Mouse (Mus musculus) layer of hippocampus, adult 8-10 months (tissue): ENCODE results near the gene Rtkn. TPM values are rescaled to one million over a fixed set of nuclear protein-coding genes. Genes with fewer than 3 reads are reported as not detected.

Source experiments
- DNase-seq, 2 experiments: peaks; one replicate each; pipeline ENCODE4 v3.0.0; 2022; ENCODE audit warnings: low spot score in 2 of 2
- total RNA-seq, 4 experiments: library from RNA; stranded (reverse); gene quantifications; 2 replicates each; pipeline ENCODE4 v1.2.4; 2022

Gene Rtkn
- total RNA-seq: 10 to 100 TPM; 75.6 to 85.0 (median 80.3) TPM

DNA sequence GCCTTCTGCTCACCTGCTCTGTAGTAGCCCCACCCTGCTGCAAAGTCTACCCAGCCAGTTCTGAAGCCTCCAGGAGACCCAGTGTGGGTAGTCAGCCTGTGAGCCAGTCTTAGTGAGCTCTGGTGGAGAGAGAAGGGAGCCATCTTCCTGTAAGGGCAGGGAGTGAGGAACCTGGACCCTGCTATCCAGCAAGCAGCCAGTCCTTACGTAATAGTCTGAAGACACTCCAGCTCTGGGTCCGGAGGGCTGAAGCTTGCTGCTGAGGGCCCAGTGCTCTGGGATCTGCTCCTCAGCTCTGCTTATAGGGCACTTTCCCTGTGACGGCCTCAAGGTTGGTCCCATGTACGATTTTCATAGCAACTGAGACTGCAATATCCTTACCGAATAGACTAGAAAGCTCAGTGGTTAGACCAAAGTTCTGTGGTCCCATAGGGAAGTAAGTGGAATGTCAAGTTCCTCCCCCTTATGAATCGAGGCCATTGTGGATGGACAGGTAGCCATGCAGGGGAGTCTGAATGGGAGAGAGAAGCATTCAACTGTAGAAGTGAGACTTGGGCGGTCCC is at the start of gene Rtkn:
Rtkn (plus strand) TSS at position 513 of the 563 bp plus-strand sequence.
- DNase-seq: no peak

GRCm38 (mm10) chr6:83086121-83087035 is 48.9 kb upstream of the Rtkn start, which contains the start of gene Lbx2:
Lbx2 (plus strand) TSS chr6:83086367.
- no peak for DNase-seq

GRCm38 (mm10) chr6:83087205-83087925 is 47.9 kb upstream of the Rtkn start:
- no peak for DNase-seq

GRCm38 (mm10) chr6:83087926-83088260 is 47.4 kb upstream of the Rtkn start:
- DNase-seq: no peak

DNA sequence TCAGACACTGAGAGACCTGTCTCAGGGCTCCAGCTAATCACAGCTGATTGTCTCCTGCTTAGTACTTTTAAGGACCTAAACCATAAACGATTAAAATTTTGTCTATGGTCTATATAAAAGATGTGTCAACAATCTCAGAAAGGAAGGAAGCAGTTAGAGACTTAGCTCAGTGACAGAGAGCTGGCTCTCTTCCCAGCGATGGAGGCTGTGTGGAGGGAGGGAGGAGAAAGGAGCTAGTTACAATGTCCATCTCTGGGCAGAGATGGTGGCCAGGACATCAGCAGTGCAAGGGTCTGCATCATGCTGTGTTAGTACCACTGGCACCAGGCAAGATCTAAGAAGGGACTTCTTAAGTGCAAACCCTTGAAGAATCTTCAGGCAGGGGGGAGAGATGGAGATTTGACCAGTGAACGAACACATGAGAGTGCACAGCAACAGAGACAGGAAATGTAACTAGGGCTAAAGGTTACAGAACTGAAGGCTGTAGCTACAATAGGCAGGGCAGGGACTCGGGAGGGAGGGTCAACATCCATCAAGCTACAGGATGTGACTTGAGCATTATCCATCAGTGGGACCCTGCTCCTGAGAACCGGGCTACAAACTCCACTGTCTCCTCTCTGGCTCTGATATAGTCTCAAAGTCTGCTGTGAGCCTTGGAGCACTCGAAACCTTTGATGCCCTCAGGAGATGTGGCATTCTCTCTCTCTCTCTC is 42.7 kb upstream of the Rtkn start:
- DNase-seq: no peak

DNA sequence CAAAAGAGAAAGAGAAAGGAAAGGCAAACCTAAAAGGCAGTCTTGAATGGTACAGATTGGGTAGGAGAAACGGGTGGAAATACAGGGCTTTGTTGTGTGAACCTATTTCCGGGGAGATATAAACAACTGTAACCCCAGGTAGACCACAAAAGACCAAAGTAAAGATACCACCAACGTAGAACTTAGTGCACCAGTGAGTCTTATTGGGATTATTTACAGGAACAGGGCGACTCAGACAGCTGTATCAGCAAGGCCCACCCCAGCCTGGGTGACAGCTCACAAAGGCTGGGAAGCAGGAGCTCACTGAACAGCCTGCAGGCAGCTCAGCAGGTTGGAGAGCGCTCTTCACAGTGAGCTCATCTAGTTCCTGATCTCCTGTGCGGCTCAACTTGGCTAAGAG is 39.3 kb upstream of the Rtkn start:
- no peak for DNase-seq

GRCm38 (mm10) chr6:83098411-83098810 is 36.9 kb upstream of the Rtkn start:
- DNase-seq: no peak

GRCm38 (mm10) chr6:83101316-83101687 is 34.0 kb upstream of the Rtkn start, which contains the start of the genes Ccdc142 and Gm42688:
Ccdc142 (plus strand) TSS chr6:83101601.
Gm42688 (plus strand) TSS chr6:83101617.
- DNase-seq: peak; percentile 92

DNA sequence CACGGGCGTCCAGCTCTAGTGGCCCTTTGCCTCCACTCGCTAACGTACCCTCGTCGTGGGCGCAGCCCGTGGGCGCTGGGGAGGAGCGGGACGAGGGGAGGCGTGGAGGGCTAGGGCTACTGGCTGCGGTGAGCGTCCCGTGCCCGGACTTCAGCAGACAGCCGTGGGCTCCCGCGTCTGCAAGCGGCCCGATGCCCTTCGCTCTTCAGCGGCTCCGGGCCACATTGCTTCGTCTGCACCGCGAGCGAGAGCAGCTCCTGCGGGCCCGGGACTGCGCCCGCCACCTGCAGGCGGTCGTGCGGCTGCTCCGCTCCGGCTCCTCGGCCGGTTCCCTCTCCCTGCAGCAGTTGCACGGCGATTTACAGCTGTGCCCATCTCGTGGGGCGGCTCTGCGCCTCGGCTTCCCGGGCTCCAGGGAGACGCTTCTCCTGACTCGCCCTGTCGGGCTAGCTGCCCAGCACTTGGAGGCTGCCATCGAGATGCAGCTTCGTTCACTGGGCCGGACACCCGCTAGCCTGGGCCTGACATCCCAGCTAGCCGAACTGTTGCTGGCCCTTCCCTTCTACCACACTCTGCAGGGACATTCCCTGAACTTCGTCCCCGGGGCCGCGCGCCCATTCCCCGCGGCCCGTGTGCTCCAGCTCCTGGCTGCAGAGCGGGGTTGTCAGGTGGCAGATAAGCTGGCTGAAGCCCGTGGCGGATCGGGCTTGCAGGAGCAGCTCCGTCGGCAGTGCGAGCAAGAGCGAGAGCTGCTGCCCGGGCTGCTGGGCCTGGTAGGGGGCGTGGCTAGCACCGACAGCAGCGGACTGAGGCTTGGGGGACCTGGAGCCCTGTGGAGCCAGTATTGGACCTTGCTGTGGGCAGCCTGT is 33.3 kb upstream of the Rtkn start:
- peak in 1 of 2 experiments; percentile 59 for DNase-seq

DNA sequence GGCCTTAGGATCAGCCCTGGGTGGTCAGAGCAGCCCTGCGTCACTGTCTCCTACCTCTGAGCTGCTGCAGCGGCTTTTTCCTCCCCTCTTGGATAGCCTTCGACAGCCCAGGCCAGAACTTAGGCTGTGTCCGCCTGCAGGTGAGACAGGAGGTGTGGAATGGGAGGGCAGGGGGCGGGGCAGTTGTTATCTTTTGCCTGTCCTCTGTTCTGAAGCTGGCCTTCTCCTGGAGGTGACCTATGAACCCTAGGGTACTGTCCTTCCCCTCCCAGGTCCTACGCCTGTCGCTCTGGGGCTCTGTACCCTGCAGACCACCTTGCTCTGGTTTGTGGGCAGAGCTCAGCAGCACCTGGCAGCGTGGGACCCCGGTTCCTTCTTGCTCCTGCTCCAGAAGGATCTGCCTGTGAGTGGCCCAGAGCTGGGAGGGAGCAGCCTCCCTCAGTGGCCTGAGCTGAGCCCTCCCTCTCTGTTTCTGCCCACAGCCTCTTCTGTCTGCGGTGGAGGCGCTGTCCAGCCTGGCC is 32.1 kb upstream of the Rtkn start:
- DNase-seq: no peak

GRCm38 (mm10) chr6:83104158-83104557 is 31.1 kb upstream of the Rtkn start:
- DNase-seq: peak; percentile 44 to 65

DNA sequence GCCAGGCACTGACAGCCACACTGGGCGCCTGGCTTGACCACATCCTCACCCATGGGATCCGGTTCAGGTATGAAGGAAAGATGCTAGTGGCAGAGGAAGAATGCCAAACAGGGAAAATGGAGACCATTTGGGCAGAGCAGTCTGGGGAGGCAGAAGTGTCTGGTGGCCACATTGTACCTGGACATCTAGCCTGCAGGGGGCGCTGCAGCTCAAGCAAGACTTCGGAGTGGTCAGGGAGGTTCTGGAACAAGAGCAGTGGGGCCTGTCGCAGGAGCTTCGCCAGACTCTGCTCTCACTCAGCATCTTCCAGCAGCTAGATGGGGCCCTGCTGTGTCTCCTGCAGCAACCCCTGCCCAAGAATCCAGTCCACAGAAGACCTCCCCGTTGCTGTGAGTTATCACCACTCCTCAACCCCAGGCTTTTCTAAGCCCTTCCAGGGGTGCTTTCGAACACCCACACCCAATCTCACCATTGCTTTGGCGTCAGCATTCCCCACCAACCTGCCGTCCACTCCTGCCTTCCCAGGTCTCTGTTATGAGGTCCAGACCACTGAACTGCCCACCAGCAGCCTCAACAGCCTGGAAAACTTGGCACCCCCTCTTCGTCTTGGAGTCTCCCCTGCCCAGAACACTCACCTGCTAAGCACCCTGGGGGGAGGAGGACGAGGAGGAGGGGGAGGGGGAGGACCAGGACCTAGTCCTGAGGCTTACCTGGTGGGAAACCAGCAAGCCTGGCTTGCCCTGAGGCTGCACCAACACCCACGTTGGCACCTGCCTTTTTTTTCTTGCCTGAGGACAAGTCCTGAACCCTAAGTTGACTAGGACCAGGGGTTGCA is 27.5 kb upstream of the Rtkn start:
- DNase-seq: peak; percentile 50 to 55

DNA sequence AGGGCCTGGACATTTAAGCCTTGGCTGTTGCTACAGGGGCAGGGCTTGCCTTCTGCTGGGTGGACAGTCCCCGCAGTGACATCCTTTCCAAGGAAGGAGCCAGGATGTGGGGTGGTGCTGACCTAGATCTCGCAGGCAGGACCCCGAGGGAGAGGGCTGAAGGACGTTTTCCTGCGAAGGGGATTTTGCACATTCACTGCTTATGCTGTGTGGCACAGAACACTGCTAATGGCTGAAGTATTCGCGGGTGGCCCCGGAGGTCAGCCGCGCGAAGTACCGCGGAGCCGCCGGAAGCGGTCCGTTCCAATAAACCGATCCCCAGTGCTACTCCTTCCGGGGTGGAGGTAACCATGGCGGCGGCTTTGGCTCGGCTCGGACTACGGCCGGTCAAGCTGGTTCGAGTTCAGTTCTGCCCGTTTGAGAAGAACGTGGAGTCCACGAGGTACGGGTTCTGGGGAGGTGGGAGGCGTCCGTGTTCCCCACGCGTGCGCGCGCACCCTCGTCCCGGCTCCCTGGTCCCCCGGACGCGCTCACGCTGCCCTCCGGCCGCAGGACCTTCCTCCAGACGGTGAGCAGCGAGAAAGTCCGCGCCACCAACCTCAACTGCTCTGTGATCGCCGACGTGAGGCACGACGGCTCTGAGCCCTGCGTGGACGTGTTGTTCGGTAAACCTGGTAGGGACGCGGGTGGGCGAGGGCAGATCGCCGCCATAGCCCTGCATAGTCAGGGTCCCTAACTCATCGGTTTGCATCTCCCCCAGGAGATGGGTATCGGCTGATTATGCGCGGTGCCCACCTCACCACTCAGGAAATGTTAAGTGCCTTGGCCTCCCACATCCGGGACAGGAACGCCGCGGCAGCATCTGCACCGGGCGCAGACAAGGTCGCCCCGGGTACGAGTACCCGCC is 26.2 kb upstream of the Rtkn start, which contains the start of gene Mrpl53:
Mrpl53 (plus strand) TSS at position 279 of the 907 bp plus-strand sequence.
- DNase-seq: peak; percentile 73 to 78

GRCm38 (mm10) chr6:83111510-83112136 is 23.6 kb upstream of the Rtkn start:
- DNase-seq: no peak

- peak; percentile 87 to 88 for DNase-seq
Observed at GRCm38 (mm10) chr6:83115011-83115671, 20.1 kb upstream of the Rtkn start, which contains the start of gene Mogs. Mogs (plus strand) TSS chr6:83115496.

DNA sequence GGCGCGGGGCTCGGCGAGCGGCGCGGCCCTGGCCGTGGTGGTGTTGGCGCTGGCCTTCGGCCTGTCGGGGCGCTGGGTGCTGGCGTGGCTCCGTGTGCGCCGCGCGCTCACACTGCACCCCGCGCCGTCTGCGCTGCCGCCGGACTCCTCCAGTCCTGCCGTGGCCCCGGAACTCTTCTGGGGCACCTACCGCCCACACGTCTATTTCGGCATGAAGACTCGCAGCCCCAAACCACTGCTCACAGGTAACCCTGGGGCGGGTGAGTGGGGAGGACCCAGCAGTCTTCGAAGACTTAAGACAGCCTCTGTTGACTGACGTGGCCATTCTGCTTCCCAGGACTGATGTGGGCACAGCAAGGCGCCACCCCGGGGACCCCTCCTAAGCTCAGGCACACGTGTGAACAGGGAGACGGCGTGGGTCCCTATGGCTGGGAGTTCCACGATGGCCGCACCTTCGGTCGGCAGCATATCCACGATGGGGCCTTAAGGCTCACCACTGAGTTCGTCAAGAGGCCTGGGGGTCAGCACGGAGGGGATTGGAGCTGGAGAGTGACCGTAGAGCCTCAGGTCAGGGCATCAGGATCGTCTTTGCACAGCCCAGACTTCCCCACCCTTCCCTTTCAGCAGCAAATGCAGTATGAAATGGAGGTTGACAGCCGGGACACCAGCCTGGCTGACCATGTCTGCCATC is 19.4 kb upstream of the Rtkn start:
- DNase-seq: no peak
